In the genomic region with DNA sequence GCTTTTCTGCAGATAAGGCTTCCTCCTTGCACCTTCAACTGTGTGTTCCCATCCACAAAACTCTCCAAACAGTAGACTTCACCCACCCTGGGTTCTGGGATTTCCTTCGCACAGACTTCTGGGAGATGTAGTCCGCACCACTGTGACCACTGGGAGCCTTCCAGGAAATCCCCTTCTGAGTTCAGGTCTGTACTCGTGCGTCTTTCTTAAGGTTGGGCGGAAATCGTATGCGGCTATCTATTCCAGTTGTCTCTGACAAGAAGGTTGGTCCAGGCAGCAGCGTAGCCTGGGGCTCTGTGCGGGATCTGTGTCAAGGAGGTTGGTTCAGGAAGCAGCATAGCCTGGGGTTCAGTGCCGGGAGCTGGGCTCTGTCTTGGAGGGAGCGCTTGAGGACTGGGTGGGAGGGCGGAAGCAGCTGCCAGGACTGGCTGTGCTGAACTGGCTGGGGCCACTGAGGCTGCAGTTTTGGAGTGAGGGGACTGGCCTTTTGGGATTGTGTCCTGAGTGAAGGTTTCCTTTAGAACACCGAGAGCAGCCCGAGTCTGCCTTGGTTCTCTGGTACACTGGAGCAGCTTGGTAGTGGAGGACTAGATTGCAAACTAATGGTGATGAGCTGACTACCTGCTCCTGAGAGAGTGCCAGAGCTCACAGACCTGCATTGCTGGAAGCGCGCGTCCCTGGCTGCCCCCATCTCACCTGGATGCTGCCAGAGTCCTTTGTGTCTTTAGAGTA, we compare ENCODE assay signal across 7 mouse cellular contexts. TPM values are rescaled to one million over a fixed set of nuclear protein-coding genes. Genes with fewer than 3 reads are reported as not detected.
DNase-seq lines count a peak whose midpoint lies in the region; ATAC-seq lines count a peak whose summit lies in the region.
"Not testable (repeated sequence)": the region's sequence is repeated elsewhere in the genome, so short reads cannot be mapped to it uniquely, and the experiment has no call there.

Rsl1 (plus strand) TSS at position 192 of the 732 bp plus-strand sequence.

- intact Hi-C loops in left cerebral cortex, postnatal 4 days (cut with DNase I) = not testable (repeated sequence)

- not testable (repeated sequence) for H3K4me1 ChIP-seq in embryonic facial prominence, embryonic 11.5 days (ENCODE audit: control insufficient read depth, insufficient read depth, low read length); midbrain, embryonic 11.5 days (ENCODE audit: control insufficient read depth, insufficient read depth, low read length)

- not testable (repeated sequence) for H3K27ac ChIP-seq in embryonic facial prominence, embryonic 11.5 days (replicated peaks; ENCODE audit: low read depth, low read length); midbrain, embryonic 11.5 days (ENCODE audit: low read depth, low read length)

- DNase-seq in adrenal gland, postnatal 10 days = peak; percentile 82
- peak; percentile 69 for DNase-seq in embryonic facial prominence, embryonic 11.5 days (ENCODE audit: low spot score)
- peak; percentile 83 for DNase-seq in kidney, adult 11 months
- DNase-seq in left cerebral cortex, postnatal 4 days = peak; percentile 60
- DNase-seq in midbrain, embryonic 11.5 days (ENCODE audit: low spot score, missing footprints) = peak; percentile 96
- DNase-seq in right cerebral cortex, postnatal 4 days = peak; percentile 58

- not testable (repeated sequence) for H3K36me3 ChIP-seq in embryonic facial prominence, embryonic 11.5 days (replicated peaks; ENCODE audit: control insufficient read depth, insufficient read depth, low read depth, low read length); midbrain, embryonic 11.5 days (ENCODE audit: control insufficient read depth, insufficient read depth, low read length)

- peak; percentile 98 for ATAC-seq in embryonic facial prominence, embryonic 11.5 days (replicated peaks; ENCODE audit: insufficient number of reproducible peaks, low FRiP score, low TSS enrichment, low read depth)
- peak; percentile 96 for ATAC-seq in granulocyte monocyte progenitor cell, adult 5-6 weeks (replicated peaks; ENCODE audit: poor library complexity, severe bottlenecking)
- ATAC-seq in midbrain, embryonic 11.5 days (ENCODE audit: low FRiP score) = peak; percentile 99

- H3K9me3 ChIP-seq in embryonic facial prominence, embryonic 11.5 days (replicated peaks; ENCODE audit: control insufficient read depth, low read length); midbrain, embryonic 11.5 days (ENCODE audit: control insufficient read depth, low read length): not testable (repeated sequence)

- H3K4me2 ChIP-seq in embryonic facial prominence, embryonic 11.5 days (ENCODE audit: low read depth, low read length) = peak within 1 kb of the TSS; percentile 57
- peak within 1 kb of the TSS; percentile 50 for H3K4me2 ChIP-seq in midbrain, embryonic 11.5 days

- not testable (repeated sequence) for H3K27me3 ChIP-seq in embryonic facial prominence, embryonic 11.5 days (ENCODE audit: control insufficient read depth, insufficient read depth, low read length); midbrain, embryonic 11.5 days (ENCODE audit: control insufficient read depth, insufficient read depth, low read length)

- peak within 1 kb of the TSS; percentile 68 for H3K9ac ChIP-seq in embryonic facial prominence, embryonic 11.5 days (replicated peaks; ENCODE audit: low read length)
- peak within 1 kb of the TSS; percentile 71 for H3K9ac ChIP-seq in midbrain, embryonic 11.5 days (ENCODE audit: low read length)

- peak within 1 kb of the TSS; percentile 64 for H3K4me3 ChIP-seq in embryonic facial prominence, embryonic 11.5 days (ENCODE audit: low read depth, low read length)
- H3K4me3 ChIP-seq in midbrain, embryonic 11.5 days (ENCODE audit: low read depth, low read length) = peak within 1 kb of the TSS; percentile 52

- WGBS in embryonic facial prominence, embryonic 11.5 days = under 1% methylated on average over 17 of the region's 17 CpGs
- 3% methylated on average over 17 of the region's 17 CpGs for WGBS in midbrain, embryonic 11.5 days

RNA-seq across cellular contexts. Expression of gene Rsl1, which starts in this region (rescaled TPM):
- total RNA-seq in adrenal gland, postnatal 10 days (2021) = 1 to 10 TPM; 5.8 to 5.9 TPM
- polyA plus RNA-seq in embryonic facial prominence, embryonic 11.5 days (2014; fragmentation: Nextera tagmentation; extraction: Ambion mirVana) = 6.7 and 7.7 TPM in 2 replicates
- 3.7 and 6.4 TPM in 2 replicates for total RNA-seq in granulocyte monocyte progenitor cell, adult 5-6 weeks (2014; fragmentation: Nextera tagmentation)
- 5.6 and 6.6 TPM in 2 replicates for total RNA-seq in granulocyte monocyte progenitor cell, adult 5-6 weeks (2017)
- total RNA-seq in left cerebral cortex, postnatal 4 days (2021) = 1 to 10 TPM; 5.3 to 5.6 TPM
- polyA plus RNA-seq in midbrain, embryonic 11.5 days (2014; fragmentation: Nextera tagmentation; extraction: Ambion mirVana) = 4.3 and 6.6 TPM in 2 replicates
